Mouse (Mus musculus) thymus, adult 2 months (tissue): Measurements from ENCODE around the gene Sh3d21.

Experiments used
- CTCF ChIP-seq: fragments of 200-500 bp; IDR thresholded peaks from 2 replicates; pipeline ENCODE4 v1.5.1; 2012; ENCODE audit warnings: mild to moderate bottlenecking, control low read depth, low read length, moderate library complexity, borderline replicate concordance; ENCODE audit not compliant: control insufficient read depth, poor library complexity, insufficient read depth; ENCODE audit errors: extremely low read depth
- POLR2A ChIP-seq: fragments of 200-500 bp; IDR thresholded peaks from 2 replicates; pipeline ENCODE4 v1.6.1; 2012; ENCODE audit warnings: mild to moderate bottlenecking, low read length, control low read depth, moderate library complexity; ENCODE audit not compliant: control insufficient read depth, poor library complexity, insufficient read depth; ENCODE audit errors: extremely low read depth

- TF ChIP-seq CTCF (no peak), POLR2A (no peak)
Observed at GRCm38 (mm10) chr4:126137773-126138172, 25.5 kb downstream of the Sh3d21 start.
